Mouse (Mus musculus): Measurements from ENCODE around the gene Lyrm7.

GRCm38 (mm10) chr11:54867049-54867385 is 6.3 kb upstream of the Lyrm7 start:
- TF ChIP-seq CTCF (IDR thresholded peaks at IDR 0.05; ENCODE audit: borderline replicate concordance, extremely low read depth, insufficient read depth, insufficient read length) (no peak), POLR2A (IDR thresholded peaks at IDR 0.05; ENCODE audit: borderline replicate concordance, extremely low read depth, insufficient read depth, insufficient read length, poor library complexity, severe bottlenecking) (no peak)

Measured in brain, embryonic 14.5 days (tissue).